Mouse (Mus musculus) hindbrain, embryonic 15.5 days (tissue): ENCODE results near the gene Rpl13a. TPM values are rescaled to one million over a fixed set of nuclear protein-coding genes. Genes with fewer than 3 reads are reported as not detected.

ENCODE experiments used
- ATAC-seq: fragments of 200-750 bp; cut with Nextera tagmentation; 2 replicates; pipeline ENCODE4 v1.8.0; 2017; ENCODE audit warnings: low read depth, moderate number of reproducible peaks, moderate TSS enrichment; ENCODE audit not compliant: low FRiP score
- H3K27ac ChIP-seq: fragments of 300-500 bp; sonication (generic); replicated peaks from 2 replicates; pipeline ENCODE4 v1.5.1; 2015; ENCODE audit warnings: mild to moderate bottlenecking, inconsistent platforms
- H3K27me3 ChIP-seq: fragments of 300-500 bp; sonication (generic); 2 replicates; pipeline ENCODE4 v1.6.1; 2015; ENCODE audit warnings: control low read depth, inconsistent platforms
- H3K36me3 ChIP-seq: fragments of 300-500 bp; sonication (generic); 2 replicates; pipeline ENCODE4 v1.6.1; 2015; ENCODE audit warnings: control low read depth, inconsistent platforms
- H3K4me1 ChIP-seq: fragments of 300-500 bp; sonication (generic); replicated peaks from 2 replicates; pipeline ENCODE4 v1.6.1; 2015; ENCODE audit warnings: control low read depth, inconsistent platforms
- H3K4me2 ChIP-seq: fragments of 300-500 bp; sonication (generic); 2 replicates; pipeline ENCODE4 v1.6.1; 2015; ENCODE audit warnings: moderate library complexity, mild to moderate bottlenecking, inconsistent platforms
- H3K4me3 ChIP-seq: fragments of 300-500 bp; sonication (generic); 2 replicates; pipeline ENCODE4 v1.5.1; 2015; ENCODE audit warnings: mild to moderate bottlenecking, inconsistent platforms
- H3K9ac ChIP-seq: fragments of 300-500 bp; sonication (generic); 2 replicates; pipeline ENCODE4 v1.6.1; 2015; ENCODE audit warnings: inconsistent platforms
- H3K9me3 ChIP-seq: fragments of 300-500 bp; sonication (generic); 2 replicates; pipeline ENCODE4 v1.6.1; 2016; ENCODE audit warnings: control low read depth, inconsistent platforms
- WGBS: fragments of 180-500 bp; shearing (Covaris S2); methylation state at CpG from one replicate; pipeline ENCODE4 v1.1.7; 2015; 5-methylcytosine and 5-hydroxymethylcytosine counted together
- polyA plus RNA-seq: library from polyadenylated mRNA; unstranded; fragments of >200 nt; fragmentation: Nextera tagmentation; extraction: Ambion mirVana; gene quantifications from 2 replicates; pipeline ENCODE4 v1.2.1, GENCODE M21; 2015

Gene Rpl13a
- polyA plus RNA-seq, 1 experiment from 2014 or later, result 624 TPM

GRCm38 (mm10) chr7:45092828-45093515 lies 35.6 kb downstream of the Rpl13a start:
- peaks cover 5% of the 10 kb centered on the region; the same call in 1 of the 2 replicates for H3K4me1 ChIP-seq
- H3K9ac ChIP-seq, result no peak overlapping the region
- no peaks in the 10 kb centered on the region for H3K9me3 ChIP-seq
- no peak for ATAC-seq
- H3K36me3 ChIP-seq, result no peaks in the 10 kb centered on the region
- no peak overlapping the region for H3K4me2 ChIP-seq
- H3K27ac ChIP-seq, result no peak overlapping the region
- H3K27me3 ChIP-seq, result no peaks in the 10 kb centered on the region
- no peak overlapping the region for H3K4me3 ChIP-seq
- WGBS, result 65% methylated on average over 12 of the region's 12 CpGs

GRCm38 (mm10) chr7:45092048-45092447 lies 36.5 kb downstream of the Rpl13a start, which contains the start of gene Rcn3:
TSS of gene Rcn3 (minus strand) at chr7:45092221.
- H3K4me3 ChIP-seq, result peak within 1 kb of the TSS; percentile 40
- no peaks in the 10 kb centered on the region for H3K27me3 ChIP-seq
- WGBS, result under 1% methylated on average over 16 of the region's 16 CpGs
- peak; percentile 92 for ATAC-seq
- 0 out of 2 replicates have a peak within 1 kb of the TSS, but pooled peaks have one; percentile 35 for H3K9ac ChIP-seq
- peaks cover 5% of the 10 kb centered on the region; the same call in 1 of the 2 replicates for H3K4me1 ChIP-seq
- no peaks in the 10 kb centered on the region for H3K36me3 ChIP-seq
- no peaks in the 10 kb centered on the region for H3K9me3 ChIP-seq
- H3K4me2 ChIP-seq, result peak within 1 kb of the TSS; percentile 64
- peak within 1 kb of the TSS; percentile 24; the same call in 1 of the 2 replicates for H3K27ac ChIP-seq

GRCm38 (mm10) chr7:45091001-45091990 lies 37.3 kb downstream of the Rpl13a start:
- H3K4me2 ChIP-seq, result peak overlapping the region; percentile 64
- 0 out of 2 replicates have a peak overlapping the region, but pooled peaks have one; percentile 35 for H3K9ac ChIP-seq
- H3K27me3 ChIP-seq, result no peaks in the 10 kb centered on the region
- 0 out of 2 replicates have a peak, but pooled peaks cover 3% of the 10 kb centered on the region for H3K36me3 ChIP-seq
- 18% methylated on average over 35 of the region's 35 CpGs for WGBS
- H3K4me3 ChIP-seq, result peak overlapping the region; percentile 40
- 0 out of 2 replicates have a peak overlapping the region, but pooled peaks have one; percentile 24 for H3K27ac ChIP-seq
- peak; percentile 38; the same call in 1 of the 2 replicates for ATAC-seq
- H3K4me1 ChIP-seq, result peaks cover 5% of the 10 kb centered on the region; the same call in 1 of the 2 replicates
- H3K9me3 ChIP-seq, result no peaks in the 10 kb centered on the region

GRCm38 (mm10) chr7:45090251-45090977 lies 38.1 kb downstream of the Rpl13a start:
- H3K4me2 ChIP-seq, result no peak overlapping the region
- no peak for ATAC-seq
- H3K27ac ChIP-seq, result no peak overlapping the region
- H3K36me3 ChIP-seq, result 0 out of 2 replicates have a peak, but pooled peaks cover 4% of the 10 kb centered on the region
- H3K9ac ChIP-seq, result no peak overlapping the region
- no peaks in the 10 kb centered on the region for H3K27me3 ChIP-seq
- H3K4me3 ChIP-seq, result no peak overlapping the region
- H3K9me3 ChIP-seq, result no peaks in the 10 kb centered on the region
- peaks cover 5% of the 10 kb centered on the region; the same call in 1 of the 2 replicates for H3K4me1 ChIP-seq
- 82% methylated on average over 13 of the region's 13 CpGs for WGBS

- ATAC-seq, result no peak
- no peaks in the 10 kb centered on the region for H3K27me3 ChIP-seq
- 0 out of 2 replicates have a peak, but pooled peaks cover 4% of the 10 kb centered on the region for H3K36me3 ChIP-seq
- WGBS, result 93% methylated on average over 17 of the region's 17 CpGs
- H3K4me3 ChIP-seq, result no peak overlapping the region
- H3K4me1 ChIP-seq, result peaks cover 5% of the 10 kb centered on the region; the same call in 1 of the 2 replicates
- H3K4me2 ChIP-seq, result no peak overlapping the region
- H3K27ac ChIP-seq, result no peak overlapping the region
- H3K9ac ChIP-seq, result no peak overlapping the region
- no peaks in the 10 kb centered on the region for H3K9me3 ChIP-seq
Observed at GRCm38 (mm10) chr7:45088597-45088996, 40.0 kb downstream of the Rpl13a start.

- H3K27ac ChIP-seq, result no peak overlapping the region
- H3K4me1 ChIP-seq, result 0 out of 2 replicates have a peak, but pooled peaks cover 1% of the 10 kb centered on the region
- no peaks in the 10 kb centered on the region for H3K27me3 ChIP-seq
- no peak overlapping the region for H3K4me2 ChIP-seq
- no peak overlapping the region for H3K9ac ChIP-seq
- no peaks in the 10 kb centered on the region for H3K9me3 ChIP-seq
- H3K36me3 ChIP-seq, result 0 out of 2 replicates have a peak, but pooled peaks cover 4% of the 10 kb centered on the region
- ATAC-seq, result no peak
- 80% methylated on average over 4 of the region's 4 CpGs for WGBS
- no peak overlapping the region for H3K4me3 ChIP-seq
Observed at GRCm38 (mm10) chr7:45086084-45086483, 42.5 kb downstream of the Rpl13a start.

GRCm38 (mm10) chr7:45083300-45083890 lies 45.2 kb downstream of the Rpl13a start:
- peaks cover 5% of the 10 kb centered on the region for H3K4me1 ChIP-seq
- no peak overlapping the region for H3K27ac ChIP-seq
- no peak overlapping the region for H3K9ac ChIP-seq
- 0 out of 2 replicates have a peak, but pooled peaks cover 4% of the 10 kb centered on the region for H3K36me3 ChIP-seq
- no peak overlapping the region for H3K4me2 ChIP-seq
- no peak overlapping the region for H3K4me3 ChIP-seq
- no peaks in the 10 kb centered on the region for H3K9me3 ChIP-seq
- no peaks in the 10 kb centered on the region for H3K27me3 ChIP-seq
- WGBS, result 83% methylated on average over 22 of the region's 22 CpGs
- no peak for ATAC-seq

- Histone ChIP-seq H3K4me3 (no peak overlapping the region), H3K36me3 (peaks cover 7% of the 10 kb centered on the region; the same call in 1 of the 2 replicates), H3K4me1 (peaks cover 5% of the 10 kb centered on the region), H3K4me2 (no peak overlapping the region), H3K9ac (no peak overlapping the region), H3K9me3 (no peaks in the 10 kb centered on the region), H3K27me3 (no peaks in the 10 kb centered on the region), H3K27ac (peak overlapping the region; percentile 69)
- WGBS, result 73% methylated on average over 25 of the region's 25 CpGs
- ATAC-seq, result no peak
Observed at GRCm38 (mm10) chr7:45082401-45083299, 45.9 kb downstream of the Rpl13a start.

- WGBS, result 54% methylated on average over 5 of the region's 5 CpGs
- no peak overlapping the region for H3K27ac ChIP-seq
- H3K27me3 ChIP-seq, result no peaks in the 10 kb centered on the region
- H3K9me3 ChIP-seq, result no peaks in the 10 kb centered on the region
- H3K4me2 ChIP-seq, result no peak overlapping the region
- no peak overlapping the region for H3K9ac ChIP-seq
- H3K36me3 ChIP-seq, result peaks cover 8% of the 10 kb centered on the region
- H3K4me3 ChIP-seq, result no peak overlapping the region
- no peak for ATAC-seq
- H3K4me1 ChIP-seq, result peaks cover 5% of the 10 kb centered on the region
Observed at GRCm38 (mm10) chr7:45081016-45081415, 47.5 kb downstream of the Rpl13a start.

- 0 out of 2 replicates have a peak overlapping the region, but pooled peaks have one; percentile 22 for H3K4me2 ChIP-seq
- peaks cover 5% of the 10 kb centered on the region for H3K4me1 ChIP-seq
- peaks cover 12% of the 10 kb centered on the region for H3K36me3 ChIP-seq
- under 1% methylated on average over 10 of the region's 10 CpGs for WGBS
- H3K4me3 ChIP-seq, result no peak overlapping the region
- no peaks in the 10 kb centered on the region for H3K9me3 ChIP-seq
- H3K9ac ChIP-seq, result no peak overlapping the region
- H3K27ac ChIP-seq, result 0 out of 2 replicates have a peak overlapping the region, but pooled peaks have one; percentile 29
- ATAC-seq, result peak; percentile 48
- no peaks in the 10 kb centered on the region for H3K27me3 ChIP-seq
Observed at GRCm38 (mm10) chr7:45079856-45080255, 48.7 kb downstream of the Rpl13a start.
